Mouse (Mus musculus) ZHBTc4 (cell line): Measurements from ENCODE around the gene Smarce1.

Experiments
- DNase-seq: peaks from one replicate; pipeline ENCODE4 v3.0.0-alpha.2; 2011; ENCODE audit warnings: low read depth, low spot score

Gene Smarce1

GRCm38 (mm10) chr11:99169438-99169837, 61.4 kb downstream of the Smarce1 start:
- DNase-seq = no peak

DNA sequence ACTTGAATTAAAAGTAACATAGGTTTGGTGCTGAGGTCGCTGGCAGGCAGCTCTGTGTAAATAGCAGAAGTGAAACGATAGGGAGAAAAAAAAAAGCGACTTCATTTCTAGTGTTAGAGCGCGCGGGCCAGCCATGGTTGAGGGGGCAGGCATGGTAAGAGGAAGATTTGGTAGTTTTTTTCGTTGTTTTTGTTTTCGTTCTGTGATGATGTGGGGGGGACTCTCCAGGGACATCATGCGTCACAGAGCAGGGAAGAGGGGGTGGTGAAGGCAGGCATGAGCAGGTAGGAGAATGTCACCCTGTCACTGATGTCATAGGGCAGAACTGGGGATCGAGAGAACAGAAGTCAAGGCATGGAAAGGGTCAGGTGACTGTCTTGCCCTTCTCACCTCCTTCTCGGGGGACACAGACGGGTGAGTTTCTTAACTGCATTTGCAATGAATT, 62.8 kb downstream of the Smarce1 start:
- no peak for DNase-seq

GRCm38 (mm10) chr11:99167576-99167975, 63.2 kb downstream of the Smarce1 start:
- DNase-seq = no peak

- DNase-seq = no peak
Observed at GRCm38 (mm10) chr11:99166241-99166640, 64.6 kb downstream of the Smarce1 start.

DNA sequence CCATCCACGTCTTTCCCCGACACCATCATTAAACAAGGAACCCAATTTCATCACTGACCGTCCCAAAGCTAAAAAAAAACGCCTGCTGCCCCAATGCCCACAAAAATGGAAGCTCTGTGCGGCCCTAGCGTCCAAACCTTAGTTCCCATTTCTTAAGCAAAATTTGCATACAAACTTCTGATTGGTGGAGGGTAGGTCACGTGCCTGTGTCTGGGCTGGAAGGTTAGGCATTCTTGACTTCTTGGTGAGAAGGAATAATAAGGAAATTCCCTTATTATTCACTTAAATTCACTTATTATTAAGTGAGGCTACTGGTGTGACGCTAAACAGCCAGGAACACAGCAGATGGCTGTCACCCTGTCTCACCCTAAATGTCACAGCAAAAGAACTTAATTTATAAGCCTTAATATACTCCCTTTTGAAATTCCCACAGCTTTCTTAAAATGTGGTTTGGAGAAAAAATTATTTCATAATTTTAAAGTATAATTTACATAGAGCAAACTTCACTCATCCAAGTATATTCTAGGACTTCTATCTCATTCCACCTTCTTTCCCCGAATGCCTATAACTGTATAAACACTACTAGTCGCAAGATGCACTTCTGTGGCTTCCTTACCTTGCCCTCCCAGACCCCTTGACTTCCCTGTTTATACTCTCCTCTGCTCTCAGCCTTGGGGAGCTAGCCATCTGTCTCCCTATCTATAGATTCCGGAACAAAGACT, 65.6 kb downstream of the Smarce1 start:
- no peak for DNase-seq

- DNase-seq = peak; percentile 52
Observed at GRCm38 (mm10) chr11:99162972-99163686, 67.7 kb downstream of the Smarce1 start.

GRCm38 (mm10) chr11:99161648-99162047, 69.2 kb downstream of the Smarce1 start:
- no peak for DNase-seq

- DNase-seq = no peak
Observed at GRCm38 (mm10) chr11:99160228-99160627, 70.6 kb downstream of the Smarce1 start.
